Mouse (Mus musculus) liver, embryonic 15.5 days (tissue): ENCODE results near the gene Rbpjl. TPM values are rescaled to one million over a fixed set of nuclear protein-coding genes. Genes with fewer than 3 reads are reported as not detected.

Experiments used
- ATAC-seq: fragments of 200-750 bp; cut with Nextera tagmentation; 2 replicates; pipeline ENCODE4 v1.8.0; 2017; ENCODE audit warnings: moderate number of reproducible peaks, mild to moderate bottlenecking, moderate library complexity; ENCODE audit not compliant: insufficient read depth
- H3K27ac ChIP-seq: fragments of 300-500 bp; sonication (generic); replicated peaks from 2 replicates; pipeline ENCODE4 v1.5.1; 2015; ENCODE audit warnings: mild to moderate bottlenecking, inconsistent platforms
- H3K27me3 ChIP-seq: fragments of 300-500 bp; sonication (generic); 2 replicates; pipeline ENCODE4 v1.6.1; 2015; ENCODE audit warnings: mild to moderate bottlenecking, inconsistent platforms
- H3K36me3 ChIP-seq: fragments of 300-500 bp; sonication (generic); replicated peaks from 2 replicates; pipeline ENCODE4 v1.6.1; 2015; ENCODE audit warnings: moderate library complexity, mild to moderate bottlenecking, inconsistent platforms
- H3K4me1 ChIP-seq: fragments of 300-500 bp; sonication (generic); replicated peaks from 2 replicates; pipeline ENCODE4 v1.6.1; 2015; ENCODE audit warnings: inconsistent platforms
- H3K4me2 ChIP-seq: fragments of 300-500 bp; sonication (generic); 2 replicates; pipeline ENCODE4 v1.6.1; 2015; ENCODE audit warnings: moderate library complexity, mild to moderate bottlenecking, inconsistent platforms
- H3K4me3 ChIP-seq: fragments of 300-500 bp; sonication (generic); replicated peaks from 2 replicates; pipeline ENCODE4 v1.5.1; 2015; ENCODE audit warnings: mild to moderate bottlenecking, inconsistent platforms
- H3K9ac ChIP-seq: fragments of 300-500 bp; sonication (generic); 2 replicates; pipeline ENCODE4 v1.6.1; 2015; ENCODE audit warnings: moderate library complexity, mild to moderate bottlenecking, inconsistent platforms
- H3K9me3 ChIP-seq: fragments of 300-500 bp; sonication (generic); replicated peaks from 2 replicates; pipeline ENCODE4 v1.6.1; 2016; ENCODE audit warnings: inconsistent platforms
- whole genome bisulfite sequencing: fragments of 180-500 bp; shearing (Covaris S2); methylation state at CpG from one replicate; pipeline ENCODE4 v1.1.7; 2015; ENCODE audit warnings: mixed read lengths; ENCODE audit not compliant: insufficient replicate concordance; 5-methylcytosine and 5-hydroxymethylcytosine counted together
- polyA plus RNA-seq: library from polyadenylated mRNA; unstranded; fragments of >200 nt; fragmentation: Nextera tagmentation; extraction: Ambion mirVana; gene quantifications from 2 replicates; pipeline ENCODE4 v1.2.1, GENCODE M21; 2015

The Rbpjl gene
- polyA plus RNA-seq, 1 experiment from 2014 or later = 0.07 TPM

GRCm38 (mm10) chr2:164430697-164431096 is 27.8 kb downstream of the Rbpjl start:
- Histone ChIP-seq H3K36me3 (peaks cover 25% of the 10 kb centered on the region; the same call in 1 of the 2 replicates), H3K4me3 (no peak overlapping the region), H3K27me3 (peaks cover 22% of the 10 kb centered on the region; the same call in 1 of the 2 replicates), H3K9me3 (no peaks in the 10 kb centered on the region), H3K9ac (no peak overlapping the region), H3K4me1 (peaks cover 4% of the 10 kb centered on the region), H3K4me2 (no peak overlapping the region), H3K27ac (no peak overlapping the region; the same call in 1 of the 2 replicates)
- 9% methylated on average over 7 of the region's 7 CpGs for whole genome bisulfite sequencing
- no peak for ATAC-seq

GRCm38 (mm10) chr2:164431676-164432465 is 28.9 kb downstream of the Rbpjl start:
- peaks cover 21% of the 10 kb centered on the region; the same call in 1 of the 2 replicates for H3K36me3 ChIP-seq
- peaks cover 29% of the 10 kb centered on the region; the same call in 1 of the 2 replicates for H3K27me3 ChIP-seq
- H3K4me3 ChIP-seq = no peak overlapping the region
- H3K9me3 ChIP-seq = no peaks in the 10 kb centered on the region
- H3K27ac ChIP-seq = peak overlapping the region; percentile 81
- H3K4me1 ChIP-seq = peaks cover 11% of the 10 kb centered on the region
- peak overlapping the region; percentile 46 for H3K4me2 ChIP-seq
- H3K9ac ChIP-seq = no peak overlapping the region
- peak; percentile 61 for ATAC-seq
- 46% methylated on average over 9 of the region's 9 CpGs for WGBS

- peak; percentile 4; the same call in 1 of the 2 replicates for ATAC-seq
- Histone ChIP-seq H3K4me3 (peak overlapping the region; percentile 2; the same call in 1 of the 2 replicates), H3K4me1 (peaks cover 11% of the 10 kb centered on the region), H3K27me3 (peaks cover 31% of the 10 kb centered on the region; the same call in 1 of the 2 replicates), H3K9me3 (no peaks in the 10 kb centered on the region), H3K4me2 (peak overlapping the region; percentile 46), H3K9ac (no peak overlapping the region), H3K36me3 (peaks cover 15% of the 10 kb centered on the region; the same call in 1 of the 2 replicates), H3K27ac (peak overlapping the region; percentile 81)
- 22% methylated on average over 22 of the region's 22 CpGs for WGBS
These were observed 29.7 kb downstream of the Rbpjl start for GRCm38 (mm10) chr2:164432541-164433191.

GRCm38 (mm10) chr2:164433278-164433895 is 30.4 kb downstream of the Rbpjl start:
- peaks cover 9% of the 10 kb centered on the region; the same call in 1 of the 2 replicates for H3K36me3 ChIP-seq
- no peaks in the 10 kb centered on the region for H3K9me3 ChIP-seq
- no peak for ATAC-seq
- H3K27ac ChIP-seq = peak overlapping the region; percentile 81
- H3K27me3 ChIP-seq = peaks cover 31% of the 10 kb centered on the region; the same call in 1 of the 2 replicates
- no peak overlapping the region for H3K4me3 ChIP-seq
- H3K4me2 ChIP-seq = peak overlapping the region; percentile 46
- WGBS = 47% methylated on average over 9 of the region's 9 CpGs
- peaks cover 11% of the 10 kb centered on the region for H3K4me1 ChIP-seq
- H3K9ac ChIP-seq = no peak overlapping the region

- WGBS = 38% methylated on average over 3 of the region's 3 CpGs
- Histone ChIP-seq H3K9me3 (no peaks in the 10 kb centered on the region), H3K9ac (no peak overlapping the region), H3K4me3 (no peak overlapping the region), H3K4me2 (peak overlapping the region; percentile 13; the same call in 1 of the 2 replicates), H3K27ac (0 out of 2 replicates have a peak overlapping the region, but pooled peaks have one; percentile 2), H3K27me3 (peaks cover 20% of the 10 kb centered on the region; the same call in 1 of the 2 replicates), H3K4me1 (peaks cover 11% of the 10 kb centered on the region), H3K36me3 (no peaks in the 10 kb centered on the region)
- ATAC-seq = no peak
These were observed 31.7 kb downstream of the Rbpjl start for GRCm38 (mm10) chr2:164434681-164435080.

GRCm38 (mm10) chr2:164435216-164436090 is 32.5 kb downstream of the Rbpjl start:
- peaks cover 16% of the 10 kb centered on the region for H3K4me1 ChIP-seq
- H3K9ac ChIP-seq = no peak overlapping the region
- H3K4me3 ChIP-seq = no peak overlapping the region
- peak overlapping the region; percentile 14; the same call in 1 of the 2 replicates for H3K4me2 ChIP-seq
- H3K27me3 ChIP-seq = peaks cover 23% of the 10 kb centered on the region
- ATAC-seq = no peak
- 11% methylated on average over 5 of the region's 5 CpGs for WGBS
- H3K27ac ChIP-seq = 0 out of 2 replicates have a peak overlapping the region, but pooled peaks have one; percentile 2
- no peaks in the 10 kb centered on the region for H3K9me3 ChIP-seq
- H3K36me3 ChIP-seq = no peaks in the 10 kb centered on the region

- Histone ChIP-seq H3K27ac (peak overlapping the region; percentile 71), H3K9me3 (no peaks in the 10 kb centered on the region), H3K4me3 (no peak overlapping the region; the same call in 1 of the 2 replicates), H3K27me3 (peaks cover 32% of the 10 kb centered on the region), H3K36me3 (no peaks in the 10 kb centered on the region), H3K9ac (peak overlapping the region; percentile 8; the same call in 1 of the 2 replicates), H3K4me1 (peaks cover 17% of the 10 kb centered on the region), H3K4me2 (peak overlapping the region; percentile 45)
- no peak for ATAC-seq
- 16% methylated on average over 8 of the region's 8 CpGs for WGBS
These were observed 33.4 kb downstream of the Rbpjl start for GRCm38 (mm10) chr2:164436215-164436913.

GRCm38 (mm10) chr2:164436961-164437360 is 34.0 kb downstream of the Rbpjl start:
- no peaks in the 10 kb centered on the region for H3K9me3 ChIP-seq
- H3K4me1 ChIP-seq = peaks cover 12% of the 10 kb centered on the region
- H3K36me3 ChIP-seq = no peaks in the 10 kb centered on the region
- peak; percentile 33 for ATAC-seq
- 36% methylated on average over 3 of the region's 3 CpGs for WGBS
- peak overlapping the region; percentile 71 for H3K27ac ChIP-seq
- no peak overlapping the region; the same call in 1 of the 2 replicates for H3K4me3 ChIP-seq
- peak overlapping the region; percentile 45 for H3K4me2 ChIP-seq
- H3K9ac ChIP-seq = peak overlapping the region; percentile 8; the same call in 1 of the 2 replicates
- peaks cover 33% of the 10 kb centered on the region for H3K27me3 ChIP-seq

GRCm38 (mm10) chr2:164437710-164438109 is 34.8 kb downstream of the Rbpjl start:
- Histone ChIP-seq H3K27ac (peak overlapping the region; percentile 71), H3K9me3 (no peaks in the 10 kb centered on the region), H3K9ac (no peak overlapping the region), H3K4me2 (peak overlapping the region; percentile 45), H3K4me1 (peaks cover 12% of the 10 kb centered on the region), H3K27me3 (peaks cover 38% of the 10 kb centered on the region), H3K36me3 (no peaks in the 10 kb centered on the region), H3K4me3 (no peak overlapping the region)
- WGBS = 36% methylated on average over 6 of the region's 6 CpGs
- ATAC-seq = no peak
